Mouse (Mus musculus): ENCODE results near the gene 4933402N03Rik. TPM values are rescaled to one million over a fixed set of nuclear protein-coding genes. Genes with fewer than 3 reads are reported as not detected.

4933402N03Rik gene
- polyA plus RNA-seq, 1 experiment: not detected

DNA sequence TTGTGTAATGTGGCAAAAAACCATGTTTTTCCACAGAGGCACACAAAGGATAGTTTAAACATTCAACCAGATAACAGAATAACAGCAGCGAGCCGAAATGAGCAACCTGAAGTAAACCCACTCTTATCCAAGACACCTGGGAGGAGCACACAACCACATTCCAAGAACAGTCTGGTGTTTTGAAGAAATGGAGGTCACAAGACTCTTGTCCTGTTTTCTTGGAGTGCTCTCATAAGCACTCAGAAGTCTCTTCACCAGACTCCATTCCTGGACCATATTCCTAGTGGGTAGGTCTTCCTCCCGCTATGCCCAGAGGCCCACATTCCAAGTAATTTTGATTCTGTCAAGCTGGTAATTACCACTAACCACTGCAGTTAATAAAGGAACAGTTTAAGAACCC, 4.1 kb upstream of the 4933402N03Rik start:
- H3K4me3 ChIP-seq (ENCODE audit: insufficient read depth, low read length): no peak overlapping the region
- H3K4me1 ChIP-seq (ENCODE audit: control insufficient read depth, insufficient read depth, low read length): no peaks in the 10 kb centered on the region
- TF ChIP-seq CTCF (IDR thresholded peaks at IDR 0.05; ENCODE audit: extremely low read depth, insufficient read depth, low read length): no peak
- no peak for TF ChIP-seq POLR2A (IDR thresholded peaks at IDR 0.05; ENCODE audit: extremely low read depth, insufficient read depth, low read length)
- no peak overlapping the region for H3K27ac ChIP-seq (ENCODE audit: insufficient read depth, low read length)

DNA sequence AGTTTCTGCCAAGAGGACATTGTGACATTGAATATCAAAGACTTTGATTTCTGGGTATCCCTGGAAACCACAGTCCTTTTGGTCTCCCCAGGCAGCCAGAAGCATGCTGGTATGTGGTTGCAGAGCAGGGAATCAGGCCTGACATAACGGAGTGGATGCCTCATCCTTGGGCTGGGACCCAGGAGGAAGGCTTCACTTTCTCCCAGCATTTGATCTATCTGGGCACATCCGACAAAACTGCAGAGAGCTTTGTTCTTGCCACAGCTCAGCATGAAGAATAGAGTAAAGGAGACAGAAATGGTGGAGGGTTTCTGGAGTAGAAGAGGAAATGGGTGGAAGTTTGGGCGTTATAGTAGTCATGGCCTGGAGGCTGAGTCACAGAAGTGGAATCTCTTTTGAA, 12.9 kb downstream of the 4933402N03Rik start:
- TF ChIP-seq CTCF (IDR thresholded peaks at IDR 0.05; ENCODE audit: extremely low read depth, insufficient read depth, low read length) (no peak), POLR2A (IDR thresholded peaks at IDR 0.05; ENCODE audit: extremely low read depth, insufficient read depth, low read length) (no peak)

DNA sequence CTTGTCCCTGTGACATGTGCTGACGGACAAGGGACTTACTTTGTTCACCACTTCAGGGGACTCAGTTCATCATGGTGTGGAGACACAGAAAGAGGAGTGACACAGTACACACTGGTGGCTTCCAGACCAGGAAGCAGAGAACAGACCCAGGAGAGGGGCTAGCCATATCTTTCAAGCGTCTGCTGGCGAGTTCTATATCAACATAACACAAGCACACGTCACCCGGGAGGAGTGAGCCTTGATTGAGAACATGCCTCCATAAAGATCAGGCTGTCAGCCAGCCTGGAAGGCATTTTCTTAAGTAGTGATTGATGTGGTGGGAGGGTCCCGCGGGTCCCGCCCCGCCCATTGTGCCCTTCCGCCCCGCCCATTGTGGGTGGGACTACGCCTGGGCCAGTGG, 16.1 kb downstream of the 4933402N03Rik start:
- TF ChIP-seq POLR2A (IDR thresholded peaks at IDR 0.05; ENCODE audit: extremely low read depth, insufficient read depth, low read length) (no peak), CTCF (IDR thresholded peaks at IDR 0.05; ENCODE audit: extremely low read depth, insufficient read depth, low read length) (no peak)
- H3K4me3 ChIP-seq (ENCODE audit: insufficient read depth, low read length): no peak overlapping the region
- no peak overlapping the region for H3K27ac ChIP-seq (ENCODE audit: insufficient read depth, low read length)
- H3K4me1 ChIP-seq (ENCODE audit: control insufficient read depth, insufficient read depth, low read length): no peaks in the 10 kb centered on the region

More for the DNA sequence above, 12.9 kb downstream of the 4933402N03Rik start:
- H3K4me3 ChIP-seq (ENCODE audit: insufficient read depth, low read length): no peak overlapping the region
- no peaks in the 10 kb centered on the region for H3K4me1 ChIP-seq (ENCODE audit: control insufficient read depth, insufficient read depth, low read length)
- H3K27ac ChIP-seq (ENCODE audit: insufficient read depth, low read length): no peak overlapping the region

DNA sequence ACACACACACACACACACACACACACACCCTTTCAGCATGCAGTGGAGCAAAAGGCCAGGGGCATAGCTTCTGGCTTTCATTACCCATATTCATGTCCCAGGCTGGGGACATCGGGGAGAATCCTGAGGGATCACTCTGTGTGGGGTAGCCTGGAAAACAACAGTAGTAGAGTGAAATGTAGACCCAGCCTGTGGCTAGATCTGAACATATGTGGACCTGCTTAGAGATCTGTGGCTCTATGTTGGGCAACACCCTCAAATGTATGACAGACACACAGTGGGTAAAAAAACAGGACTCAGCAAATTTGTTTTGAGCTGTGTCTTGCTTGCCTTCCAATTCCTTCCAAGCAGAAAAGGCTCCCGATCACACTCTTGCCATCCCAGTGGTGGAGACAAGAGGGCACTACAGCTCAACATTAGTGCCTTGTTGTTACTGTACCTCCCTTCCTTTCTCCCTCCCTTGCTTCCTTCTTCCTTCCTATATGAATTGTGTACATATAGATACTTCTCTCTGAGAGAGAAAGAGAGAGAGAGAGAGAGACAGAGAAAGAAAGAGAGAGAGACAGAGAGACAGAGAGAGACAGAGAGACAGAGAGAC, 23.8 kb downstream of the 4933402N03Rik start:
- TF ChIP-seq POLR2A (IDR thresholded peaks at IDR 0.05; ENCODE audit: extremely low read depth, insufficient read depth, low read length) (no peak), CTCF (IDR thresholded peaks at IDR 0.05; ENCODE audit: extremely low read depth, insufficient read depth, low read length) (peak; percentile 59)

DNA sequence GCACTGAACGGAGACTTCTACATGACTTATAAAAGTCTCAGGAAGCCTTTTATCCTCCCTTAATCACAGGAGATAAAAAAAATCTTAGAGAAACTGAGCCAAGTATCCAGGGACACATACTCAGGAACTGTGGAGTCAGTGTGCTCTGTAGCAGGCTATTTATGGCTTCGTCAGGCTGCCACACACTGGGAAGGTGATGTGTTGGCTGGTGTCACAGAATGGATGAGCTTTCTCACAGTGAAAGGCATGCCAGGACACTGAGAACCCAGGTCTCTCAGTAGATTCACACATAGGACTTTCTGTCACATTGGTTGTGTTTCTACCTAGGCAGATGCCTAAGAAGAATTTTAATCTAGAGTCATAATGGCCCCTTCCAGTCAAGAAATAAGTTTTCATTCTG, 31.7 kb downstream of the 4933402N03Rik start:
- no peak overlapping the region for H3K4me3 ChIP-seq (ENCODE audit: insufficient read depth, low read length)
- TF ChIP-seq POLR2A (IDR thresholded peaks at IDR 0.05; ENCODE audit: extremely low read depth, insufficient read depth, low read length) (no peak), CTCF (IDR thresholded peaks at IDR 0.05; ENCODE audit: extremely low read depth, insufficient read depth, low read length) (no peak)
- peaks cover 4% of the 10 kb centered on the region for H3K4me1 ChIP-seq (ENCODE audit: control insufficient read depth, insufficient read depth, low read length)
- no peak overlapping the region for H3K27ac ChIP-seq (ENCODE audit: insufficient read depth, low read length)

More for the DNA sequence above, 23.8 kb downstream of the 4933402N03Rik start:
- Histone ChIP-seq H3K4me1 (ENCODE audit: control insufficient read depth, insufficient read depth, low read length) (no peaks in the 10 kb centered on the region), H3K27ac (ENCODE audit: insufficient read depth, low read length) (no peak overlapping the region), H3K4me3 (ENCODE audit: insufficient read depth, low read length) (no peak overlapping the region)

DNA sequence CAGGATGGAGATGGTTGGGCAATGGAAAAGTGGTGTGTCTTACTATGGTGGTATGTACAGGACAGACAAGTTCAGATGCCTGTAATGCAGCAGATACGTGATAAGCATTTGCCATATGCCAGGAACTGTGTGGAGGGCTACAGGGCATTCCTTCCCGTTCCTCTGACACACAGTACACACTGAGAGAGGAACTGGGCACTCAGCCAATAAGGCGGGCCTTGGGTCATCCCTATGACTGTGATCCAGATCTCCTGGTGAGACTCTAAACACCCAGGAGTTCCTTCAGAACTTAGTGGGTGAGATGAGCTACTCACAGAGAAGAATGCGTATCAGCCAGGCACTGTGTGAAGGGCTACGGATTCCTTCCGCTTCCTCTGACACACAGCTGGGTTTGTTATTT, 32.4 kb downstream of the 4933402N03Rik start:
- Histone ChIP-seq H3K27ac (ENCODE audit: insufficient read depth, low read length) (no peak overlapping the region), H3K4me1 (ENCODE audit: control insufficient read depth, insufficient read depth, low read length) (peaks cover 4% of the 10 kb centered on the region), H3K4me3 (ENCODE audit: insufficient read depth, low read length) (no peak overlapping the region)
- TF ChIP-seq CTCF (IDR thresholded peaks at IDR 0.05; ENCODE audit: extremely low read depth, insufficient read depth, low read length): no peak
- TF ChIP-seq POLR2A (IDR thresholded peaks at IDR 0.05; ENCODE audit: extremely low read depth, insufficient read depth, low read length): no peak

DNA sequence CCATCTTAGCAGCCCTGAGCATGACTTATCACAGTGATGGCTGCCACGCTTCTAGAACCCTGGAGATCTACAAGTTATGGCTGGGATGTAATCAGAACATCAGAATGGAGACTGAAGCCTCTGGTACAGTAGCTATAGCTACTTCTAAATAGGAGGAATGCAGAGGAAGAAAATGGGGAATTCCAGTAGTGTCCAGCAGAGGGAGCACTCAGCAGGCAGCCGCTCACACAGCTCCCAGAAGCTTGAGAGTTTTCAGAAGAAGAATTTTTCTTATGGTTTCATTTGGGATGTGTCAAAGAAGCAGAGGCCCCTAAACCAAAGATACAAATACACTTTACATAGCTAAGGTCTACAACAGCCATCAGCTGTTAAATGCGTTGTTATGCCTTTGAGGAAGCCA, 33.6 kb downstream of the 4933402N03Rik start:
- H3K4me3 ChIP-seq (ENCODE audit: insufficient read depth, low read length): no peak overlapping the region
- peaks cover 4% of the 10 kb centered on the region for H3K4me1 ChIP-seq (ENCODE audit: control insufficient read depth, insufficient read depth, low read length)
- TF ChIP-seq POLR2A (IDR thresholded peaks at IDR 0.05; ENCODE audit: extremely low read depth, insufficient read depth, low read length) (no peak), CTCF (IDR thresholded peaks at IDR 0.05; ENCODE audit: extremely low read depth, insufficient read depth, low read length) (peak; percentile 70)
- H3K27ac ChIP-seq (ENCODE audit: insufficient read depth, low read length): no peak overlapping the region

Other genes with a start within 250 kb of the 4933402N03Rik start
- gene Htra1, start 210.2 kb downstream of the 4933402N03Rik start, polyA plus RNA-seq (2012; rRNA removed): 159 and 171 TPM in 2 replicates
- gene Dmbt1, start 114.3 kb downstream of the 4933402N03Rik start, polyA plus RNA-seq (2012; rRNA removed): 0.02 TPM in 1 of 2 replicates, not detected in the other
- gene 5430419D17Rik, start 28.1 kb upstream of the 4933402N03Rik start, polyA plus RNA-seq (2012; rRNA removed): 0.04 TPM in 2 replicates
- gene Cuzd1, start 176.0 kb upstream of the 4933402N03Rik start, polyA plus RNA-seq (2012; rRNA removed): 0.47 and 0.75 TPM in 2 replicates
- 0.34 TPM in 1 of 2 replicates, not detected in the other for gene Fam24b, start 183.2 kb upstream of the 4933402N03Rik start, polyA plus RNA-seq (2012; rRNA removed)
- not detected in 2 replicates for gene Fam24a, start 187.6 kb upstream of the 4933402N03Rik start, polyA plus RNA-seq (2012; rRNA removed)
- 14.2 and 15.2 TPM in 2 replicates for gene 2310057M21Rik, start 216.4 kb upstream of the 4933402N03Rik start, polyA plus RNA-seq (2012; rRNA removed)
- 59.5 and 64.4 TPM in 2 replicates for gene Pstk, start 224.8 kb upstream of the 4933402N03Rik start, polyA plus RNA-seq (2012; rRNA removed)